ENCODE assay signal across 8 mouse cellular contexts in genomic region chr1:185363526-185364182, GRCm38 (mm10). TPM values are rescaled to one million over a fixed set of nuclear protein-coding genes. Genes with fewer than 3 reads are reported as not detected.
DNase-seq lines count a peak whose midpoint lies in the region; ATAC-seq lines count a peak whose summit lies in the region.

No protein-coding gene starts in this region.

- H3K9me3 ChIP-seq in hindbrain, embryonic 12.5 days (replicated peaks): no peaks in the 10 kb centered on the region

- peak overlapping the region; percentile 88 for H3K27ac ChIP-seq in hindbrain, embryonic 12.5 days

- peak; percentile 48 for DNase-seq in urinary bladder, postnatal 14 days (ENCODE audit: low spot score)
- DNase-seq in urinary bladder, adult 2 months (ENCODE audit: low spot score): no peak
- DNase-seq in cerebellum, postnatal 10 days: peak; percentile 56 to 70
- DNase-seq in frontal cortex, postnatal 14 days (ENCODE audit: low spot score in 2 of 2): peak; percentile 7 to 13
- peak; percentile 38 to 39 for DNase-seq in layer of hippocampus, postnatal 10 days (ENCODE audit: low spot score in 2 of 2)
- peak; percentile 67 for DNase-seq in lung, postnatal 10 days
- DNase-seq in ovary, postnatal 36 days (ENCODE audit: low spot score): peak; percentile 13

- H3K4me2 ChIP-seq in hindbrain, embryonic 12.5 days (replicated peaks): peak overlapping the region; percentile 77

- ATAC-seq in hindbrain, embryonic 12.5 days (ENCODE audit: low FRiP score): peak; percentile 42

- peak overlapping the region; percentile 100 for H3K4me3 ChIP-seq in hindbrain, embryonic 12.5 days

- 7% methylated on average over 22 of the region's 22 CpGs for WGBS in hindbrain, embryonic 12.5 days

- H3K27me3 ChIP-seq in hindbrain, embryonic 12.5 days: no peaks in the 10 kb centered on the region

- H3K36me3 ChIP-seq in hindbrain, embryonic 12.5 days: 0 out of 2 replicates have a peak, but pooled peaks cover 3% of the 10 kb centered on the region

- H3K4me1 ChIP-seq in hindbrain, embryonic 12.5 days: peaks cover 21% of the 10 kb centered on the region

- peak overlapping the region; percentile 92 for H3K9ac ChIP-seq in hindbrain, embryonic 12.5 days

RNA-seq across cellular contexts. Expression of gene Eprs, which starts 0.8 kb away (rescaled TPM):
- 21.5 and 30.7 TPM in 2 replicates for polyA plus RNA-seq in urinary bladder, adult 2 months (2012; rRNA removed)
- polyA plus RNA-seq in hindbrain, embryonic 12.5 days (2016; fragmentation: Nextera tagmentation; extraction: Ambion mirVana): 136 and 148 TPM in 2 replicates
- 10 to 100 TPM; 90.9 to 96.5 TPM for total RNA-seq in layer of hippocampus, postnatal 10 days (2021)

RNA-seq across cellular contexts. Expression of gene Bpnt1, which starts 31.7 kb away (rescaled TPM):
- polyA plus RNA-seq in urinary bladder, adult 2 months (2012; rRNA removed): 50.8 and 51.1 TPM in 2 replicates
- polyA plus RNA-seq in hindbrain, embryonic 12.5 days (2016; fragmentation: Nextera tagmentation; extraction: Ambion mirVana): 32.5 and 34.2 TPM in 2 replicates
- total RNA-seq in layer of hippocampus, postnatal 10 days (2021): 10 to 100 TPM; 65.9 to 70.0 TPM

RNA-seq across cellular contexts. Expression of gene Iars2, which starts 34.5 kb away (rescaled TPM):
- polyA plus RNA-seq in urinary bladder, adult 2 months (2012; rRNA removed): 34.0 and 34.3 TPM in 2 replicates
- 24.7 and 25.0 TPM in 2 replicates for polyA plus RNA-seq in hindbrain, embryonic 12.5 days (2016; fragmentation: Nextera tagmentation; extraction: Ambion mirVana)
- total RNA-seq in layer of hippocampus, postnatal 10 days (2021): 10 to 100 TPM; 30.2 to 35.5 TPM
